8 mouse cellular contexts compared by ENCODE assay signal in genomic region chr13:45872041-45872746, GRCm38 (mm10).
A peak's percentile ranks its signal among the peaks of the same experiment; 100 is the strongest.
DNase-seq lines count a peak whose midpoint lies in the region; ATAC-seq lines count a peak whose summit lies in the region.

No protein-coding gene starts in this region.

- H3K36me3 ChIP-seq in heart, embryonic 11.5 days (ENCODE audit: control insufficient read depth, insufficient read depth, low read length) = no peaks in the 10 kb centered on the region; the same call in 1 of the 2 replicates
- no peaks in the 10 kb centered on the region for H3K36me3 ChIP-seq in splenic B cell, adult 2 months (ENCODE audit: control insufficient read depth, insufficient read depth, low read length, poor library complexity, severe bottlenecking)
- no peaks in the 10 kb centered on the region for H3K36me3 ChIP-seq in forebrain, embryonic 11.5 days (ENCODE audit: control insufficient read depth, insufficient read depth, low read length)

- no peak overlapping the region for H3K9ac ChIP-seq in heart, embryonic 11.5 days (ENCODE audit: low read depth, low read length)
- H3K9ac ChIP-seq in forebrain, embryonic 11.5 days (ENCODE audit: low read length) = no peak overlapping the region

- no peak overlapping the region for H3K27ac ChIP-seq in heart, embryonic 11.5 days (ENCODE audit: low read depth, low read length)
- no peak overlapping the region for H3K27ac ChIP-seq in forebrain, embryonic 11.5 days (ENCODE audit: low read depth, low read length)

- WGBS in heart, embryonic 11.5 days (ENCODE audit: insufficient replicate concordance) = 72% methylated on average over 14 of the region's 14 CpGs
- 86% methylated on average over 14 of the region's 14 CpGs for WGBS in forebrain, embryonic 11.5 days

- ATAC-seq in heart, embryonic 11.5 days (replicated peaks; ENCODE audit: insufficient number of reproducible peaks, low FRiP score, low TSS enrichment) = no peak
- ATAC-seq in forebrain, embryonic 11.5 days (replicated peaks; ENCODE audit: low FRiP score) = no peak

- no peaks in the 10 kb centered on the region for H3K27me3 ChIP-seq in heart, embryonic 11.5 days (ENCODE audit: control insufficient read depth, insufficient read depth, low read length)
- no peaks in the 10 kb centered on the region for H3K27me3 ChIP-seq in splenic B cell, adult 2 months (ENCODE audit: control insufficient read depth, insufficient read depth, low read length, poor library complexity, severe bottlenecking)
- no peaks in the 10 kb centered on the region for H3K27me3 ChIP-seq in forebrain, embryonic 11.5 days (ENCODE audit: control insufficient read depth, insufficient read depth, low read length)

- no peak overlapping the region for H3K4me3 ChIP-seq in heart, embryonic 11.5 days (ENCODE audit: low read depth, low read length)
- no peak overlapping the region for H3K4me3 ChIP-seq in forebrain, embryonic 11.5 days (ENCODE audit: low read depth, low read length)

- DNase-seq in heart, adult 8-10 months (ENCODE audit: low spot score) = peak; percentile 37
- peak; percentile 82 for DNase-seq in adrenal gland, adult 2 months
- DNase-seq in induced T-regulatory cell, adult 2 months (ENCODE audit: low read depth) = peak; percentile 93
- DNase-seq in splenic B cell, adult 2 months (ENCODE audit: low read depth, low spot score) = peak; percentile 57
- no peak for DNase-seq in embryo, embryonic 9.5 days (ENCODE audit: extremely low spot score)
- DNase-seq in urinary bladder, postnatal 14 days (ENCODE audit: low spot score) = no peak
- DNase-seq in forebrain, embryonic 11.5 days (ENCODE audit: low spot score) = no peak

- 0 out of 2 replicates have a peak, but pooled peaks cover 4% of the 10 kb centered on the region for H3K4me1 ChIP-seq in heart, embryonic 11.5 days (ENCODE audit: control insufficient read depth, insufficient read depth, low read length)
- no peaks in the 10 kb centered on the region for H3K4me1 ChIP-seq in forebrain, embryonic 11.5 days (replicated peaks; ENCODE audit: control insufficient read depth, insufficient read depth, low read length)

- no peak overlapping the region for H3K4me2 ChIP-seq in heart, embryonic 11.5 days
- no peak overlapping the region for H3K4me2 ChIP-seq in forebrain, embryonic 11.5 days (ENCODE audit: low read depth, low read length, severe bottlenecking)

- H3K9me3 ChIP-seq in heart, embryonic 11.5 days (replicated peaks; ENCODE audit: control insufficient read depth, low read length) = no peaks in the 10 kb centered on the region
- no peaks in the 10 kb centered on the region for H3K9me3 ChIP-seq in forebrain, embryonic 11.5 days (ENCODE audit: control insufficient read depth, low read length)

Comparison
In these comparisons a context has a peak if more than half of its experiments do, and no peak if none do; other contexts are left out.
1. DNase-seq: peak in heart, adult 8-10 months (single experiment), adrenal gland, adult 2 months (single experiment), induced T-regulatory cell, adult 2 months (single experiment) and splenic B cell, adult 2 months (single experiment); none in embryo, embryonic 9.5 days (single experiment), urinary bladder, postnatal 14 days (single experiment) and forebrain, embryonic 11.5 days (single experiment).